Mouse (Mus musculus) bone marrow macrophage, adult 2 months (primary cell): ENCODE data around the gene Pacrg.

Experiments used
- CTCF ChIP-seq: IDR thresholded peaks from 2 replicates; pipeline ENCODE4 v1.5.1; 2012; ENCODE audit warnings: low read depth, mild to moderate bottlenecking, low read length, moderate library complexity
- POLR2A ChIP-seq: IDR thresholded peaks from 2 replicates; pipeline ENCODE4 v1.6.1; 2012; ENCODE audit warnings: mild to moderate bottlenecking, low read depth, low read length, borderline replicate concordance

DNA sequence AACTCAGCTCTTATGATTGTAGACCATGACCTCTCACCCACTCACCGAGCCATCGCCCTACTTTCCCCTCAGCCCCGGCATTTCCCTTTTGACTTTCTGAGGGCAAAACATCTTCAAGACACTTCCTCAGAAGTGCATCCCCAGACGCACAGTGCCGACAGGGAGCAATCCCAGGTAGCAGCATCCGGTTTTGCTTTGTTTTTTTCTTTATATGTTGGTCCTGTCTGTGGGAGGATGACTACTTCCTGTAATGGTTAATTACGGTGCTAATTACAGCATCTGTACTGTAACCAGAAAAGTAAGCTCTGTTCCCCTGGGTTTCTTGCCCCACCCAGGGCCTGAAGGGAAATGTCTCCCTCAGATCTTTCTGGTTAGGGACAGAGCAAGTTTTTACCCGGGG is 468.6 kb downstream of the Pacrg start:
- TF ChIP-seq POLR2A: no peak
- TF ChIP-seq CTCF: no peak
